Mouse (Mus musculus) induced T-regulatory cell, adult 2 months (primary cell): ENCODE measurements around the gene Rrnad1.

Source experiments
- DNase-seq: peaks from one replicate; pipeline ENCODE4 v3.0.0-alpha.2; 2012; ENCODE audit warnings: low read depth

Gene Rrnad1

DNA sequence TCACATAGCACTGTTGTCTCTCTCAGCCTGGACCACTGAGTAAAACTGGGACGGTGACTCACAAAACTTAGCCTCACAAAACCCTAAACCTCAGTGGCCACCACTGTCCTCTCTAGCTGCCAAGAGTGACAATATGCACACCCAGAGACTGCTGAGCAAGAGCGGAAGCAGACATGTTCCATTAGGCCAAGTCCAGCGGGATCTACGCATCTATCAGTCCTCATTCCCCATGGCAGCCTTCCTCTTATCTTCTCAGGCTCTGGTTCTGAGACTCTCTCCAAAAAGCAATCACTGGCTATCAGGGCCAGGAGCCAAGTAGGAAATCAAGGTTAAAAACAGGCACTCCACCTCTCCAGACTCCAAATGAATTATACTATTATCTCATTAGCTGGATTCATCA, 52.8 kb downstream of the Rrnad1 start:
- no peak for DNase-seq
